Mouse (Mus musculus) layer of hippocampus, adult 9-11 months (tissue): ENCODE results near the gene Kansl1.
A peak's percentile ranks its signal among the peaks of the same experiment; 100 is the strongest.
"Not testable (repeated sequence)": the region's sequence is repeated elsewhere in the genome, so short reads cannot be mapped to it uniquely, and the experiment has no call there.

Source experiments
- DNase-seq: peaks from one replicate; pipeline ENCODE4 v3.0.0; 2022

The Kansl1 gene

GRCm38 (mm10) chr11:104468751-104469268 is at the start of gene Kansl1:
Kansl1 (minus strand) TSS chr11:104468861.
- DNase-seq = no peak

- DNase-seq = no peak
These were observed 43.8 kb upstream of the Kansl1 start for GRCm38 (mm10) chr11:104512436-104512835.

GRCm38 (mm10) chr11:104510606-104511005 is 41.9 kb upstream of the Kansl1 start:
- no peak for DNase-seq

GRCm38 (mm10) chr11:104508455-104508854 is 39.8 kb upstream of the Kansl1 start:
- no peak for DNase-seq

GRCm38 (mm10) chr11:104488292-104488691 is 19.6 kb upstream of the Kansl1 start:
- no peak for DNase-seq

GRCm38 (mm10) chr11:104481971-104482370 is 13.3 kb upstream of the Kansl1 start:
- DNase-seq = no peak

GRCm38 (mm10) chr11:104479505-104479904 is 10.8 kb upstream of the Kansl1 start:
- no peak for DNase-seq

- DNase-seq = peak; percentile 91
These were observed 742 bp upstream of the Kansl1 start for GRCm38 (mm10) chr11:104469371-104469835.

GRCm38 (mm10) chr11:104467698-104468097 is 963 bp downstream of the Kansl1 start:
- no peak for DNase-seq

GRCm38 (mm10) chr11:104461551-104461950 is 7.1 kb downstream of the Kansl1 start:
- peak; percentile 52 for DNase-seq

- no peak for DNase-seq
These were observed 9.0 kb downstream of the Kansl1 start for GRCm38 (mm10) chr11:104459671-104460070.

GRCm38 (mm10) chr11:104458507-104458906 is 10.2 kb downstream of the Kansl1 start:
- no peak for DNase-seq

GRCm38 (mm10) chr11:104452709-104453108 is 16.0 kb downstream of the Kansl1 start:
- DNase-seq = no peak

GRCm38 (mm10) chr11:104451239-104451638 is 17.4 kb downstream of the Kansl1 start:
- no peak for DNase-seq

- DNase-seq = not testable (repeated sequence)
These were observed 20.2 kb downstream of the Kansl1 start for GRCm38 (mm10) chr11:104448499-104448898.

GRCm38 (mm10) chr11:104445538-104445937 is 23.1 kb downstream of the Kansl1 start:
- DNase-seq = no peak

- no peak for DNase-seq
These were observed 23.6 kb downstream of the Kansl1 start for GRCm38 (mm10) chr11:104445044-104445443.

GRCm38 (mm10) chr11:104443359-104443758 is 25.3 kb downstream of the Kansl1 start:
- no peak for DNase-seq

GRCm38 (mm10) chr11:104442333-104443136 is 26.1 kb downstream of the Kansl1 start:
- DNase-seq = peak; percentile 91

GRCm38 (mm10) chr11:104441475-104442332 is 27.0 kb downstream of the Kansl1 start:
- DNase-seq = peak; percentile 76

GRCm38 (mm10) chr11:104440521-104441474 is 27.9 kb downstream of the Kansl1 start:
- no peak for DNase-seq

GRCm38 (mm10) chr11:104439703-104440102 is 29.0 kb downstream of the Kansl1 start:
- DNase-seq = no peak
